Mouse (Mus musculus) gastrocnemius, adult 18-20 months (tissue): ENCODE results near the gene Adgrb3. TPM values are rescaled to one million over a fixed set of nuclear protein-coding genes. Genes with fewer than 3 reads are reported as not detected.
"Not testable (repeated sequence)": the region's sequence is repeated elsewhere in the genome, so short reads cannot be mapped to it uniquely, and the experiment has no call there.

Experiments used
- DNase-seq: peaks from one replicate; pipeline ENCODE4 v3.0.0; 2021; ENCODE audit warnings: low spot score
- total RNA-seq, 2 experiments: library from RNA; stranded (reverse); gene quantifications; 2 replicates each; pipeline ENCODE4 v1.2.3; 2021

Adgrb3 gene
- total RNA-seq, 2 experiments from 2014 or later: 0.05 TPM; not detected in 1

DNA sequence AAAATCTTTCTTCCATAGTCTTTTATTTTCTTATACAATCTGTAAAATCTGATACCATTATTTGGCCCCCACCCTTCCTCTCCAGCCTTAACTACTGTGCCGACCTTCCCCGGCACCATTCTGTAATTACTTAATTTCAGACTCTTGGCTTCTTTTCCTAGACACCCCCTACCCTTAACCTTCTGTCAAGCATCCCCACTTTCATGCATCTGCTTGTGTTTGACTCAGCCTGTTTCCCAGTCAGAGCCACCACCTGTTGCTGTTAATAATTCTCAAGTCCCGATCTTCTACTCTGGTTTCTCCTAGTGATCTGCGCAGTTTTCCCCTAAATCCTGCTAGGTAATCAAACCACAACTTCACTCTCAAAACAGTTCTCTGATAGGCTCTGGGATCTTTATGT, 83.9 kb downstream of the Adgrb3 start:
- DNase-seq: no peak

DNA sequence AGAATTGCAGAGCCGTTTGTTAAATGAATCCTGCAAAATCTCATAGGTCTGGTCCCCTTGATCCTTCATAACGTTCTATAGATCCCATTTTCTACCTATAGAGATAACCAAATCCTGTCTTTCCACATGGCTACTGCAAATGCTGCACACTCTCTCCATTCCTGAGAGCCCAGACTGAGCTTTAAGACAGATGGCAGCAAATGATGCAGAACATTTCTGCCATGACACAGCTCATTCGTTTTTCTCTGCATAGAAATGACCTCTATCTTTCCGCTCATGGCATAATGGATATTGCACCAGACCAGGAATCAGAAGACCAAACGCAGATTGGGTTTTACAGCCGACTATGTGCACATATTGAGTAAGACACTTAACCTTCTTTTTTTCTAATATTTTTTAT, 84.8 kb downstream of the Adgrb3 start:
- no peak for DNase-seq

DNA sequence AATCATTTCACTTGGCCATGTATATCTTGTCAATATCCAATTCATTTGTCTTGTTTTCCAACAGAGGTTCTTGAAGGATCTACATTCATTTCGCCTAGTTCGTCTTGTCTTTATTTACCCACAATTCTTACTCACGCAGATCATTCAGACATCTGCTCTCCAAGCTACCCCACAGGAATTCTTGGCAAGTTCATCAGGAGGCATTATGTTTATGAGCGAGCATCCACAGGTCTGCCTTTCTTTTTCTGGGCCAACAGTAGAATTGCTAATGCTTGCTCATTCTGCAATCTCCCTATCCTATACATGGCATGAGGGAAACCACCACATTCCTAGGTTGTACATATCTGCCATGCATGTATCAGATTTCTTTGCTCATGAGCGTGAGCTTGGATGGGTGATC, 99.7 kb downstream of the Adgrb3 start:
- DNase-seq: no peak

DNA sequence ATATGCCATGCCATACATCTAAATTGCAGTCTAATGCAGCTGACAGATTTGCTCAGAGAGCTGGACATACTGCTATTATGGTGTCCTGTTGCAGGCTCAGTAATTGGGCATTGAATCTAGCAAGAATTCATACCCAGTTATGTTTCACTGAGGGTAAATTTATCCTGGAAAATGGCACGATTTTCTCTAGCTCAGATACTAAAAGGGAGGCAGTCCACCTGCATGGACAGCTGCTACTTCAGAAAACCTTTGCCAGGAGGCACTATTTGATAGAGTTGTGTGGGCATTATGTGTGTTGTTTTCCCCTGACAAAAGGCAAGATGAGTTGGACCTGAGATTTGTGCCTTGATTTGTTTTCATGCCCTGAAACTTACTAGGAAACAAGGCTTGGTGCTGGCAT, 118.0 kb downstream of the Adgrb3 start:
- no peak for DNase-seq

DNA sequence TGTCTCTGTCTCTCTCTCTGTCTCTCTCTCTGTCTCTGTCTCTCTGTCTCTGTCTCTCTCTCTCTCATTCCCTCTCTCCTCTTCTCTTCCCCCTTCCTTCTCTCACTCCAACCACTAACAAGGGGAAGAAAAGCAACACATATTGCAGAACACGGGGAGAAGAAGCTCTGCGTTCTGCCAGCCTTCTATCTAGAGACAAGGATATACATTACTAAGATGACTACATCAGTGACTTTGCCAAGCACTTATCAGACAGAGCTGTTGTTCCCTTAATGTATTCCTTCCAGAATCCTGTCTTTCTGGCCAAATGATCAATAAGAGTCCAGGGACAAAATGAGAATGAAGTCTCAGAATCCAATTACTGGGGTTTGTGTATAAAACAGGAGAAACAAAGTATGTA, 123.2 kb downstream of the Adgrb3 start:
- no peak for DNase-seq

DNA sequence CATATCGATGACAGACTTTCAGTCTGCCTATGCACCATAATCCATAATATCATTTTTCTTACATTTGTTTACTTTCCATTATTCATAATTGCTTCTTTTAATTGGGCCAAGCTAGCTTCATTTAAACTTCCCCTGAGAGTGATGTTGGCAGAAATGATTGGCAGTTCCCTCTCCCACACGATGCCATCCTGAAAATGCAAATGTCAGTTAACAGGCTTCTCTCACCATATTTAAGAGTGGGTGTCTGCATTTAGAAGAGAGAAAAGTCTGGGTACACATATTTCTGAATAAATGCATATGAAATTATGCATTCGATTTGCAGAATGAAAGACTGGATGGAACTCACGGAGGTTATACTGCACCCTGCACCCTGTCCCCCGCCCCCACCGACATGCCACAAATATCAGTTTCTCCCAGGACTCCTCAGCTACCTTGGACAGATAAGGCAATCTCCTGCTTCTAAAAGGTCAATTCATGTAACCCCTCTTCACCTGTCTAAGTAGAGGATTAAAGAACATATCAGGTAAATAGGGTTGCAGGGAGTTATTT, 130.7 kb downstream of the Adgrb3 start:
- no peak for DNase-seq

DNA sequence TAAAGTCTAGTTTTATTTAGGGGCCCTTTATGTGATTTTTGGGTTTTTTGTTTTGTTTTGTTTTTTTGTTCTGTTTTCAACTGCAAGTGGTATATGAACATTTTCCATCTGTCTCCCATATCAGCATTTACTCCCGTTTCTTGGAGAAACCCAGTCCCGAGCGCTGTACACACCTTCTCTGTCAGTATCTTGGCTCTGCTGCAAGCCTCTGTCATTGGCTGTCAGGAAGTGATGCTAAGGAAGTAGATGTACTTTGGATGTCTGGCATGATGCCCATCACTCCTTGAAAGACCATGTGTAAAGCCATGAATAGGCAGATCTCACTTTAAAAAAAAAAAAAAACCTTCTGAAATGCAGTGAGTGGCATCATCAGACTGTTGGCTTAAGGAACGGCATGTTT, 132.3 kb downstream of the Adgrb3 start:
- DNase-seq: no peak

DNA sequence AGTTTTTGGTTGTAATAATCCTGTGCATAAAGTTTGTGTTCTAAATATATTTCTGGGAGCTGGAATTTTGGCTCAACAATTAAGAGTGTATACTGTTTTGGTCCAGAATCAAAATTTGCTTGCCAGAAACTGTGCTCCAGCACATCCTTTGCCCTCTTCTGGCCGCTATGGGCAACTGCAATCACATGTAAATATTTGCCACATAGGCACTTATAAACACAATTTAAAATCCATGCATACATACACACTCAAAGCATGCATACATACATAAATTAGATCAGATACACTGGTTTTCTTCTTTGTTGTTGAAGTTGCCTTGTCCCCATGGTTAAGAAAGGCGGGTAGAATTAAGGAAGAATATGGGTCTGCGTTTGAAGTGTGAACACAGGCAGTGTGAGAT, 132.7 kb downstream of the Adgrb3 start:
- DNase-seq: no peak

DNA sequence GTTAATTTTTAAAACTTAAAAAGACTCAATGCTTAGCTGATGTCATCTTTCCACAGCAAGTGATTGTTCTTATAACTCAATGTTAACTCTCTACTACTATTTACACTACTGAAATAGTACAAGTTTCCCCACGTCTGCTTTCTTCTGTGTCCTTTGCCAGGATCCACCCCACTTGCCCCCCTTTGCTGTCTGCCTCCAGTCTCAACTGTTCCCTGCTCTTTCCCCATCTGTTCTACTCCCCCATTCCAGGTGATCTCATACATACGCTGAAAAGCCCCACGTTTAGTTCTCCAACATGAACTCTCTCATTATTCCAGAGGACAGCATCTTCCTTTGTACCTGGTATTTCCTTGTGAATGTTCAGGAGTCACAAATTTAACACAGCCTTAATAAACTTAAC, 147.4 kb downstream of the Adgrb3 start:
- no peak for DNase-seq

DNA sequence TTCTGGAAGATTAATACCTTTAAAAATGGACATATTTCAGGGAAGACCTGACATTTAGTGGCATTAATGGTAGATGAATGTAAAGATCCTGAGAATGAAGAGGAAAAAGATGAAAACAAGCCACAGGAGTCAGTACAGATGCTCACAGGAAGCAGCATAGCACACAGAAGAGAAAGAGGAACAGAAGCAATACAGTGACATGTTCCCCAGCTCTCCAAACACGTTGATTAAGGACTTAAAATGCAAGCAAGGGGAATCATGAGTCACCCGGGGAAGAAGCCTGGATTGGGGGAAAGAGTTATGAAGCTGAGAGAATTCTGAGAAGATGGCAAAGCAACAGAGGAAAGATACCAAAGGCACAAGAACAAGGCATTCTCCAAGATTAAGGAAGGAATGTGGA, 149.9 kb downstream of the Adgrb3 start:
- no peak for DNase-seq

DNA sequence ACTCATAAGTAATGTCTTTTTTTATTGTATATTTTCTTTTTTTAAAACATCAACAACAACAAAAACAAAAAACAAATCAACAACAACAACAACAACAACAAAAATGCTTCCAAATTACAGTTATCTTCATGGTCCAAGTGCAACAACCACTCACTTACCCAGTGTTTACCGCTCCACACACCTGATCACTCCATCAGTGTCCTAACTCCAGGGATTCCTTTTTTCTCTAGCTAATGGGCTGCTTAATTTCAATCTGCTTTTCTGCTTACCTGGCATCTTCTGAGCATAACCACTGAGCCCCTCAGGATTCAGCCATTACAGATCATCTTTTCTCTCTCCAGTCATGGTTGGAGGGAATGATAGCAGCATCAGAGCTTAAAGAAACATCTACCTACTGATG, 176.8 kb downstream of the Adgrb3 start:
- DNase-seq: no peak

DNA sequence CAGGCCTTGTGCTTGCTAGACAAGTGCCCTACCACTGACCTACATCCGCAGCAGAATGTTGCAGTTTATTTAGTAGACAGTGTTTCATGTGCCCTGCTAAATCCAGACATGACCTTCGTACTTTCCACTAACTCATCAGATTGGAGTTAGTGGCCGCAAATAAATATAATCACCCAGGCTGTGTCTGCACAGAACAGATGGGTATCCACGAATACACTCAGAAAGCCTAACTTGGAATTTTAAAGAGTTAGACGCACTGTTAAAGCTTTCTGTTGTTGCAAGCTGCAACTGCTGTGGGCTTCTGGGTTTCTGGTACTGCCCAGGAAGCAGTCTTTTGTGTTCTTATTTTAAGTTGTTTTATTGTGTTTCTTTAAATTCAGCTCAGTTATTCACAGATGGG, 185.3 kb downstream of the Adgrb3 start:
- no peak for DNase-seq

DNA sequence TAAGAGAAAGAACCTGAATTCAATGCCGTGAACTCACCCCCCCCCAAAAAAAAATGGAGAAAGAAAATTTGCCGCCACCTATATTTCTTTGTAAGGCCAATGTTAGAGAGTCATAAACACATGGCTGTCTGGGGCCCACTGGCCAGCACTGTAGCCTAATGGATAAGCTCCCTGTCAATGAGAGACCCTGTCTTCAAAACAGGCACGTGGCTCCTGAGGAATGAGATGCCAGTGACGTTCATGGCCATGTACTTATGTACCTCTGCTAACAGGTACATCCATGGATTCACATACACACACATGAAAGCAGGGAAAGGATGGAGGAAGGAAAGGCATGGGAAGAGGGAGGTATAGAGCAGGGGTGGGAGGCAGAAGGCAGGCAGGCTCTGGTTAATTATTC, 208.0 kb downstream of the Adgrb3 start:
- no peak for DNase-seq

DNA sequence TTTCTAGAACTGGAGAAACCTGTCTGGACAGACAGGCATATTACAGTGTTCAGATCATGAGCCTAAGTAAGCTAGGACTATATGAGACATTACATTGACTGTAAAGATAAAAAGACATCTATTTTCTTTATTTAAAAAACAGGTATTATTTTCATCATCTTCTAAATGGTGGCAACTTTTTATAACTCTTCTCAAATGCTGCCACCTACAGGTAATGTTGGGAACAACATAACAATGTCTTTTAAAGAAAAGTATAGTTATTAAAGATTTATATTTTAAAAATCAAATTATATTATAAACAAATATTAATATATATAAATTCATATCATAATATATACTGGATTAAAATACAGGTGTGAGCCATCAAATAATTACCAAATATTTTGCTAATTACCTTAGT, 212.6 kb downstream of the Adgrb3 start:
- DNase-seq: no peak

DNA sequence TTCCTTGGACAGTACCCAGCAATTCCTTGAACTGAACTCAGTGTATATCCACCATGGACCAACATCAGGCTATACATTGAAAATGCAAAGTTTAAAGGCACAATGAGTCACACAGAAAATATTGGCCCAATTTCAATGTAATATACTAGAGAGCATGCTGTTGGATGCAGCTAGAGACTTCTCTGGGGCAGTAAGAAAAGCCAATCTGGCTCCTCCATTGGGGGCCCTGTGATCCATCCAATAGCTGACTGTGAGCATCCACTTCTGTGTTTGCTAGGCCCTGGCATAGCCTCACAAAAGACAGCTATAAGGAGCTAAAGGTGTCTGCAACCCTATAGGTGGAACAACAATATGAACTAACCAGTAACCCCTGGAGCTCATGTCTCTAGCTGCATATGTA, 218.7 kb downstream of the Adgrb3 start:
- not testable (repeated sequence) for DNase-seq

DNA sequence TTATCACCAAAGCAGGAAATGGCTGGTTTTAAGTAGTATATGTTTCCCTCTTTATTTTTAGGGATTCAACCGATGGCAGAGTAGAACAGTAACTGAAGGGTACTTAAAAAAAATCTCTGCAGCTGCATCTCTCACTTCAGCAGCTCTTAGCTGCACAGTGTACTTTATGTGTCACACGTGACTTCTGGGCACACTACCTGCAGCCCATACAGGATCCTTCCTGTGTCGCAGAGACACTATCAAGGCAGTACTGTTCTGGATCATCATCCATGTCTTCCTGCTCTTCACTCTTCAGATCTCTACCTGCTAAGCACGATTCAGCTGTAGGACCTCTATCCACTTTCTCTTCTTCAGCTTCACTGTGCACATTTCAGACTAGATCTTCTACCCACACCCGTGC, 230.6 kb downstream of the Adgrb3 start:
- DNase-seq: no peak

DNA sequence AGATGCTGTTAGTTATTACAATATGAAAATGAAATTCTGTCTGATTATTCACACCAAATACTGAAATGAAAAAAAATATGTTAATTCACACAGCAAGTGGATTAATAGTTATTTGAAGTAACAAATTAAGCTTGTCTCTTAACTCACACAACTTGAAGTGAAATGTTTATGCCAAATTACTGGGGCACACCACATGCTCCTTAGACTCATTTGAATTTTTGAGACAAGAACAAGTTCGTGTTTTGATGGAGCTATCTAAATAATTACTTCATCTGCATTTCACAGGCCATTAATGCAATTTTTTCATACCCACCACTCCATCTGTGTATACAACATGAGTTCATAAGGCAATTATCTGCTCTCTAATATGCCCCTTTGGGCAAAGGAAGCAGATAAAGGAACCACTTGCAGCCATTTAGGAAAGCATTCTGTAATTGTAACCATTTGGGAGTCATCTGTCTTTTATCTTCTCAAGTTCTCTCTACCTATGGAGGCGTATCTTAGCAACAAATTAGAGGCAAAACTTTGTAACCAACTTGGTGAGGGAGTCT, 240.9 kb downstream of the Adgrb3 start:
- no peak for DNase-seq

DNA sequence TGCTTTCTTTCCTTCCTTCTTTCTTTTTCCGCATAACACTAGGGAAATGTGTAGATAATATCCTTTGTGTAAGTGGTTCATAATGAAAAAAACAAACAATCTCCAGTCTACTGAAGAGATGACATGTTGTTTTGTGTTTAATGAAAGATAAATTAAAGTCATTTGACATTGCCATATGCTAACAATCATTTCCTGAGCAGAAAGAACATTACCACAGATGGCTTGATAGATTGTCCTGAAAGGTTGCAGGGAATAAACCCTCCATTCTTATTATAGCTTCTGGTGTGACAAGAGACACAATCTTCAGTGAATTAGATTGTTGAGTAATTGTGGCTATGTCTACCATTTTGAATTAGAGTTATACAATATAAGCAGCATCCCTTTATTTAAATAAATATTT, 247.8 kb downstream of the Adgrb3 start:
- DNase-seq: no peak

DNA sequence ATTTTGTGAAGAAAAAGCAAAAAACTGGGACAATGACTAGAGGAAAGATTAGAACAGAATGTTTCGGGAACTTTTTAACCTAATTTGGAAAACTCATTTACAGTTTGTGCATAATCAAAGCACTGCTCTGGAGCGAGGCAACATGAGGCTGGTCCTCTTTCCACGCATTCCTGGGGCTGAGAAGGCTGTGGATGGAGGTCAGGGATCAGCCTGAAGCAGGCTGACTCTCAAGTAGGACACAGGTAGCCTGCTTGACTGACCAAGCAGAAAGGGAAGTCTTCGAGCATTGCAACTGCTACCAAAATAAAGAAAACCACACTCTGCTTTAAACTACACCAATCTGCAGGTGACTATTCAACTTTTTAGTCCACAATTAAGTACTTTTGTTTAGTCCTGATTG, 251.7 kb downstream of the Adgrb3 start:
- no peak for DNase-seq

DNA sequence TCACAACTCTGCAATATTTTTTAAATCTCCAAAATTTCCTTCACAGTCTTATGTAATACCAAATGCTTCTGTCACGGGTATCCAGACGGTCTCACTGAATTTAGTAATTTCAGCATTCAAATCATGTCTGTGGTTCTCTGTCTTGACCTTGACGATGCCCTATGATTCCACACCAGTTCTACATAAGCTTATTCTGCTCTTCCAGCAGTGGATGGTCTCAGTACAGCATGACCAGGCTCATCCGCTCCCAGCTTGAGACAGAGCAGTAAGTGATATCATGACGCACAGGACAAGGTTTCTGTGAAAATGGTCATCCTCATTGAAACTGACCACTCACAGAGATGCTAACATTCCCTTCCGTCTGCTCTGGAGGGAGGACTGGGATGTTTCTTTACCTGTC, 252.9 kb downstream of the Adgrb3 start:
- DNase-seq: no peak

DNA sequence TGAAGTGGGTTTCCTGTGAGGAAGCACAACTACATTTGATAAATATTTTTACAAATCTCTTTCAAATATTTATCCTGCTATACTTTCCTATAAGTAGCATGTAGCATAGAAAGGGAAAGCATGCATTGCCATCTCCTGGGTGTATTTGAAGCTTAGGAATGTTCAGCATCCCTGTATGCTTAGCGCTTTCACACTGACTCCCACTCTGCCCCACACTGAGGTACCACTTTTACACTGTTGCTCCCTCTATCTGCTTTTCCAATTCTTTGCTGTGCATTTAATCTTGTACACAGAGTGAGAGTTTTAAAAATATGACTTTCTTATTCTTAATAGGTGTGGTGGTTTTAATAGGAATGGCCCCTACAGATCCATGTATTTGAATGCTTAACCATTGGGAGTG, 261.4 kb downstream of the Adgrb3 start:
- DNase-seq: no peak

DNA sequence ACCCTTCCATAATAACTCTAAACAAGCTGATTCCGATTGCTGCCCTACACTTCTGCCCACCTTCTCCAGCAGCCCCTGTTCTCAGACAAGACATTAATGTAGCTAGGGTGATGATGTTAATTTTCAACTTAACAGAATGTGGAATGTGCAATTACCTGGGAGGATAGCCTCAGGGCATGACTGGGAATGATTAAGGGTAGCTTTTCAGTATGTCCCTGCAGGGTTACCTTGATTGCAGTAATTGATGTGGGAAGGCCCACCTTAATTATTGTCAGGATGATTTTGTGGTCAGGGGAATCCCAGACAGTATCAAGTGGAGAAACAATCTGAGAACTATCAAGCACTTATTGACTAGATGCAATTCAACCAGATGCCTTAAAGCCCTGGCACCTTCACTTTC, 283.4 kb downstream of the Adgrb3 start:
- DNase-seq: no peak

DNA sequence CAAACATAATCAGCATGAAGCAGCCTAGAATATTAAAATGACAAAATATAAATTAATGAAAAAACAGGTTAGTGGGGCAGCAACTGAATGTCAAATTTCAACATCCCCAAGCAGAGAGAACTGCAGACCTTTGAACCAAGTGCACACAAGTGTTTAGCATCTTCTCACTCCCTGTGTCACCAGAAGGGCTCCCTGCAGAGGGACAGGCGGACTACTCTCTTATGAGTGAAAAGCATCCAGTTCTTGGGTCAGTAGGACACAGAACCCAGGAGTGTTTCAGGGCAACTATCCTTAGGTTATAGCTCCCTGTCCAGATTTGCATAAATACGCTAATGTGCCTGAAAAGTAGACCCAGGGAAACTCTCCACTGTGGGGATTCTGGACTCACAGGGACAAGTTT, 285.6 kb downstream of the Adgrb3 start:
- DNase-seq: no peak

DNA sequence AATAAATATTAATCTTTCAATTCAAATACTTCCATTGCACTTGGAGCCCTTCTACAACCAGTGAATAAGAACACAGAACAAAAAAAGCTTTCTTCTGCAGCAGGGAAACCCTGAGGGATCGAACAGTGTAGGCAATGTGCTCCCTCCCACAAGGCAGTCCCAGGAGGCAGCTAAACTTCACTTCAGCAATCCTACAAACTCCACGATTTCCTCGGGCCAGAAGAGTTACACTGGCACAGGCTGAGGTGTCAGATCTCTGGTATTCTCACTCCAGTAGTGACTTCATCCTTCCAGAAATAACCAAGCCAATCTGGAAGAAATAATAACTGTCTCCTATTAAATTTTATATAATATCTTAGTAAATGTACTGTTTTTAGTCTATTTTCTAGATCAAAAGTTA, 286.6 kb downstream of the Adgrb3 start:
- no peak for DNase-seq
